Mouse (Mus musculus) hindbrain, embryonic 14.5 days (tissue): ENCODE measurements at regions not wholly inside any gene's neighbourhood (a gene's known extent, or its start where the extent isn't known, plus 50 kb on each side); places are given as distances from the start of the nearest gene placed in this dataset.

ENCODE experiments used
- ATAC-seq: fragments of 200-750 bp; cut with Nextera tagmentation; 2 replicates; pipeline ENCODE4 v1.8.0; 2017; ENCODE audit warnings: moderate number of reproducible peaks, mild to moderate bottlenecking, moderate TSS enrichment, moderate library complexity; ENCODE audit not compliant: low FRiP score
- DNase-seq: peaks from one replicate; pipeline ENCODE4 v3.0.0-alpha.2; 2015; ENCODE audit warnings: low spot score
- H3K27ac ChIP-seq: fragments of 300-500 bp; sonication (generic); 2 replicates; pipeline ENCODE4 v1.5.1; 2014; ENCODE audit warnings: mild to moderate bottlenecking, moderate library complexity
- H3K27me3 ChIP-seq: fragments of 300-500 bp; sonication (generic); 2 replicates; pipeline ENCODE4 v1.6.1; 2014; ENCODE audit warnings: mild to moderate bottlenecking, low read length, mixed read lengths; ENCODE audit not compliant: control insufficient read depth, insufficient read depth
- H3K36me3 ChIP-seq: fragments of 300-500 bp; sonication (generic); replicated peaks from 2 replicates; pipeline ENCODE4 v1.6.1; 2014; ENCODE audit not compliant: control insufficient read depth, insufficient read depth
- H3K4me1 ChIP-seq: fragments of 300-500 bp; sonication (generic); replicated peaks from 2 replicates; pipeline ENCODE4 v1.6.1; 2014; ENCODE audit warnings: antibody characterized with exemption, low read length, mixed read lengths; ENCODE audit not compliant: control insufficient read depth, insufficient read depth
- H3K4me2 ChIP-seq: fragments of 300-500 bp; sonication (generic); replicated peaks from 2 replicates; pipeline ENCODE4 v1.6.1; 2014; ENCODE audit warnings: mild to moderate bottlenecking, moderate library complexity
- H3K4me3 ChIP-seq: fragments of 300-500 bp; sonication (generic); replicated peaks from 2 replicates; pipeline ENCODE4 v1.5.1; 2014; ENCODE audit warnings: mild to moderate bottlenecking, low read length
- H3K9ac ChIP-seq: fragments of 300-500 bp; sonication (generic); 2 replicates; pipeline ENCODE4 v1.6.1; 2014
- H3K9me3 ChIP-seq: fragments of 300-500 bp; sonication (generic); 2 replicates; pipeline ENCODE4 v1.6.1; 2016; ENCODE audit warnings: low read length; ENCODE audit not compliant: control insufficient read depth
- WGBS: fragments of 180-500 bp; shearing (Covaris S2); extraction: QIAGEN DNeasy Blood & Tissue Kit; methylation state at CpG from one replicate; pipeline ENCODE4 v1.1.7; 2014; 5-methylcytosine and 5-hydroxymethylcytosine counted together

DNA sequence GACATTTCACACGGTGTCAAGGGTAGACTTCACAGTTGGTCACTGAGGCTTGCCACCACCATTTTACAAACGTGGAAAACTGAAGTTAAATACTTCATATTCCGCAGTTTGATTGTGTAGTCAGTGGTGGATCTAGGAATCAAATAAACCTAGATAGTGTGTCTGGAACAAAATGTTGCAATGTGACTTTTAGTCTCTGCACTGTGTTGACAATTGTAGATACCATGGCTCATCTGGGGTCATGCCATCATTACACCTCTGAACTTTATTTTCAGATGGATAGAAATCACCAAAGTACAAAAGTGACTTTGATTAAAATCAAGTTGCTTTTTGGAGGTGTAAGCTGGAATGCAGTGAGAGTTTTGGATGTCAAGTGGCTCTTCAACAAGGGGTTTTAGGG is 158.3 kb downstream of the Ascl1 start:
- DNase-seq: no peak
- 94% methylated on average over 3 of the region's 3 CpGs for WGBS
- Histone ChIP-seq H3K9ac (no peak overlapping the region), H3K36me3 (no peaks in the 10 kb centered on the region), H3K4me2 (no peak overlapping the region), H3K9me3 (peaks cover 7% of the 10 kb centered on the region; the same call in 1 of the 2 replicates), H3K4me1 (no peaks in the 10 kb centered on the region; the same call in 1 of the 2 replicates), H3K27ac (no peak overlapping the region), H3K27me3 (no peaks in the 10 kb centered on the region), H3K4me3 (no peak overlapping the region)
- no peak for ATAC-seq

DNA sequence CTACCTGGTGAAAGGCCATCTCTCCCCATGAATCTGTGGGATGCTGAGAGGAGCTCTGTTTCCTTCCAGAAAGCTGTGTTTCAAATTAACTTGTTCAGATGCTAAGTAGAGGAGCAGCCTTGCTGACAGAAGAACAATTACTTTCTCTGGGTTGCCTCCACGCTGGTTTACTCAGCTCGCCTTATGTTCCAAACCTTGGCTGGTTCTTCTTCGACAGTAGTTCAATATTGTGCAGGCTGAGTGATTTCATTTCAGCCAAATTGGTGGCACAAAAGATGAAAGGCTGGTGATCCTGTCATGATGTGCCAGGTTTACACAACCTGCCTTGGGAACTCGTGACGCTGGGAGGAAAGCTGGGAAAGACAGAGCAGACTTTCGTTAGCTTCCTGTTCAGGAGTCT is 160.1 kb downstream of the Ascl1 start:
- no peak; the same call in 1 of the 2 replicates for ATAC-seq
- no peak for DNase-seq
- WGBS: 32% methylated on average over 6 of the region's 6 CpGs

DNA sequence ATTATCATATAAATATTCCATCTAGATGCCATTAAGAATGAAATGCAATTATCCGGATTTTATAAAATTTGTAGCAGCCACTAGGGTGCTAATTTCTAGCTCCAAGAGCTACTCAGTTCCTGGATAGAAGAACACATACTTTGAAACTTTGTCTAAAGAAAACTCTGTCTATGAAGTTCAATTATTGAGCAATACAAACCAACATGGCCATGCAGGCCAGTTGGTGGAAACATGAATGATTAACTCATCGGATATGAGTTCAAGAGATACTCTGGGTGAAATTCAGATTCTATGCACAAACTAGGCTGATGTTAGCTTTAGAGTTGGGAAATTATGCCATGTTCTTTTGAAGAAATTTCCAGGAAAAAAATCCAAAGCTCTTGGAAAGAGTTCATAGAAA is 164.0 kb downstream of the Ascl1 start:
- H3K9me3 ChIP-seq: no peaks in the 10 kb centered on the region

More for the DNA sequence above, 160.1 kb downstream of the Ascl1 start:
- Histone ChIP-seq H3K9ac (no peak overlapping the region), H3K4me2 (no peak overlapping the region), H3K27ac (no peak overlapping the region), H3K4me3 (no peak overlapping the region), H3K36me3 (no peaks in the 10 kb centered on the region), H3K9me3 (peaks cover 7% of the 10 kb centered on the region; the same call in 1 of the 2 replicates), H3K27me3 (no peaks in the 10 kb centered on the region), H3K4me1 (no peaks in the 10 kb centered on the region; the same call in 1 of the 2 replicates)

DNA sequence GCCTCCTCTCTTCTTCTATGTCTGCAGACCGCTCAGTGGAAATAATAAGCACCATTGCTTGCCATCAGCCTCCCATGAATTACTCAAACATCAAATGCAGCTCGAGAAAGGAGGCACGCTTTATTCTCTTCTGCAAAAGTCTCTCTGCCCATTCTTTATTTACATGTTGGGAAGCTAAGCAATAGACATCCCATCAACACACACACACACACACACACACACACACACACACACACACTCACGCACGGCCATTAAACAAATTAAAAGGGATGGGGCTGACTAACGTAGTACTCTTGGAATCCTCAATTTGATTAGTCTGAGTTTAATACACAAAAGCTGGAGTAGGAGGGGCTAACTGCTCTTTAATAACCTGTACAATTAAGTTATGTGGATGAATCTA is 167.7 kb downstream of the Ascl1 start:
- no peak overlapping the region for H3K4me3 ChIP-seq
- ATAC-seq: peak; percentile 43; the same call in 1 of the 2 replicates
- no peaks in the 10 kb centered on the region for H3K9me3 ChIP-seq
- WGBS: 47% methylated on average over 6 of the region's 6 CpGs
- peak; percentile 26 for DNase-seq
- no peak overlapping the region for H3K9ac ChIP-seq
- no peaks in the 10 kb centered on the region for H3K4me1 ChIP-seq
- no peaks in the 10 kb centered on the region for H3K36me3 ChIP-seq
- 0 out of 2 replicates have a peak overlapping the region, but pooled peaks have one; percentile 21 for H3K27ac ChIP-seq
- no peak overlapping the region for H3K4me2 ChIP-seq
- H3K27me3 ChIP-seq: no peaks in the 10 kb centered on the region

More for the DNA sequence above, 164.0 kb downstream of the Ascl1 start:
- Histone ChIP-seq H3K4me2 (no peak overlapping the region), H3K27me3 (no peaks in the 10 kb centered on the region), H3K36me3 (no peaks in the 10 kb centered on the region), H3K27ac (no peak overlapping the region), H3K4me3 (no peak overlapping the region), H3K4me1 (no peaks in the 10 kb centered on the region; the same call in 1 of the 2 replicates), H3K9ac (no peak overlapping the region)
- 93% methylated on average over 2 of the region's 2 CpGs for WGBS
- no peak for DNase-seq
- ATAC-seq: no peak

DNA sequence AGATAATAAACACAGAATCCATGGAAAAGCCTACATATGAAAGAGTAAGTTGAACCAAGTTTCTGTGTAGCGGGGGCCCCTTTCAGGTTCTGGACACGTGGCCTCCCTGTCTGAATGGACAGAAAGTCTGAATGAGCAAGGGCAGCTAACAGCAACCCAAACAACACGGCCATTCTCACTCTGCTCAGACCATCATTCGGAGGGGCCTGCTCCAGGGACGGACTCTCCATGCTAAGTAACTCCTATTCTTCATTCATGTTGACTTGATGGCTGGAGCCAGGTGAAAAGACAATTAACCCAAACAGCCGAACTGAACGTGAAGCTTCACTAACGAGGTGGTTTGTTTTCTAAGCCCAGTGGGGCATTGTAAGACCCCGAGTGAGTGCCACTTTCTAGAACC is 168.3 kb downstream of the Ascl1 start:
- no peaks in the 10 kb centered on the region for H3K36me3 ChIP-seq
- no peaks in the 10 kb centered on the region for H3K4me1 ChIP-seq
- peak; percentile 24 for DNase-seq
- no peak overlapping the region for H3K4me2 ChIP-seq
- WGBS: 47% methylated on average over 9 of the region's 9 CpGs
- no peak overlapping the region for H3K27ac ChIP-seq
- H3K9me3 ChIP-seq: no peaks in the 10 kb centered on the region
- peak; percentile 66; the same call in 1 of the 2 replicates for ATAC-seq
- H3K9ac ChIP-seq: no peak overlapping the region
- H3K27me3 ChIP-seq: no peaks in the 10 kb centered on the region
- H3K4me3 ChIP-seq: no peak overlapping the region

DNA sequence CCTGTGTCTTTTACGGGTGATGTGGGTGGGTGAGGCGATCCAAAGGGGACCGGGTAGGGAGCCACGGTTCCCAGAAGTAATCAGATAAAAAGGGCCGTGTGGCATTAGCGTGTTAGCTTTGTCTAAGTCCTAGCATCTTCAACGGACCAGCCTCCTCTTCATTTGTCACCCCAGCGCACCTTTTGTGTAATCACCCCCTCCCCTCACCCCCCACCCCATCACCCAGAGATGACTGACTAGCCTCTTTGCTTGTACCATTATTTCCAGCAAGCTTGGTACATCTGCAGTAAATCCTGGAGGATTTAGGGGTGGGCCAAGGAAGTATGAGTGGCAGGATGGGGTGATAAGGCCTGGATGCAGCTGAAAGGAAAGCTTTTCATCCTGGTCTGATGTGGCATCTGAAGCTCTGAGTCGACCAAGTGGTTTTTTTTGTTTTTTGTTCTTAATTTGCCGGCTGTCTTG is 183.8 kb downstream of the Ascl1 start:
- H3K4me1 ChIP-seq: no peaks in the 10 kb centered on the region
- ATAC-seq (no peak; the same call in 1 of the 2 replicates), DNase-seq (no peak)
- no peaks in the 10 kb centered on the region for H3K27me3 ChIP-seq
- H3K9me3 ChIP-seq: peaks cover 18% of the 10 kb centered on the region
- WGBS: 17% methylated on average over 10 of the region's 10 CpGs
- peak overlapping the region; percentile 9; the same call in 1 of the 2 replicates for H3K27ac ChIP-seq
- H3K36me3 ChIP-seq: no peaks in the 10 kb centered on the region
- no peak overlapping the region; the same call in 1 of the 2 replicates for H3K9ac ChIP-seq
- H3K4me3 ChIP-seq: no peak overlapping the region
- H3K4me2 ChIP-seq: peak overlapping the region; percentile 8; the same call in 1 of the 2 replicates

DNA sequence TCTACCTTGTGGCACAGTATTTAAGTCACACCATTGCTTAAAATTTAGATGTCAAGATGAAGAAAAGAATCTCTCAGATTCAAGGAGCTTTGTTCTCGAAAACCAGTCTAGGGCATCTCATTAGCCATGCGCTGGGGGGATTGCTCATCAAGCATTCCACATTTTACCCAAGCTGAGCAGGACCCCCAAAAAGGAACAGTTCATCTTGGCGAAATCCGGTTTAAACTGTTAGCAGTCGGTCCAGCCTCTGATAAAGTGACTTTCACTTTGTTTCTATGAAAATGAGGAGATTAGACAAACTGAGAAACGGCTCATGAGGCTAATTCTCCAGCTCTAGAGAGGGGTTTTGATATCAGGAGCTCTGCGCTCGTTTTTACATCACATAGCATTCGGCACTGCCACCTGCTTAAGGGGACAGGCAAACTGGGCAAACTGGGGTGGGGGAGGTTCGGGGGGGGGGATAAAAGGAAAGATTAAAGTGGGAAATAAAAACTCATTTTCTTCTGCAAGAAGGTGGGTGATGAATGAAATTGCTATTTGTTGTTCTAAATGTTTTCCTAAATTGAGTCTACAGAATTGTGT is 184.6 kb downstream of the Ascl1 start:
- DNase-seq: no peak
- no peak overlapping the region for H3K4me2 ChIP-seq

DNA sequence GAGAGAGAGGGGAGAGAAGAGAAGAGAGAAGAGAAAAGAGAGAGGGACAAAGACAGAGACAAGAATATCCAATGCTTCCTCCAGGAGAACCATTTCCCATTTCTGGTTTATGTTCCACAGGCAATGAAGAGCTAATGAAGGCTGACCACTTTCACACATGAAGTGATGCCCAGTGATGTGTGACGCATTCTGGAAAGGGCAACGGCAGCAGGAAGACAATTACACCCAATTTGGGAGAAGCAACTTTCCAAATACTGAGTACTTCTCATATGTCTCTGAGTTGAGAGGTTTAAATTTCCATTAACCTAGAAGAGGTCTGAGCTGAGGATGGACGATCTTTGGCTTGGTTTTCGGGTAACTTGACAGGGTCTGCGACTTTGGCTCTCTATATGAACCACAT is 196.3 kb downstream of the Ascl1 start:
- Histone ChIP-seq H3K27ac (no peak overlapping the region), H3K4me1 (no peaks in the 10 kb centered on the region), H3K36me3 (no peaks in the 10 kb centered on the region), H3K4me2 (no peak overlapping the region), H3K9ac (no peak overlapping the region), H3K27me3 (no peaks in the 10 kb centered on the region), H3K9me3 (no peaks in the 10 kb centered on the region), H3K4me3 (no peak overlapping the region)
- no peak for DNase-seq
- 71% methylated on average over 5 of the region's 5 CpGs for WGBS
- no peak for ATAC-seq

More for the DNA sequence above, 184.6 kb downstream of the Ascl1 start:
- WGBS: 48% methylated on average over 10 of the region's 10 CpGs
- Histone ChIP-seq H3K27me3 (no peaks in the 10 kb centered on the region), H3K9me3 (peaks cover 18% of the 10 kb centered on the region), H3K4me3 (no peak overlapping the region), H3K9ac (no peak overlapping the region), H3K27ac (no peak overlapping the region), H3K4me1 (no peaks in the 10 kb centered on the region), H3K36me3 (no peaks in the 10 kb centered on the region)
- no peak for ATAC-seq

DNA sequence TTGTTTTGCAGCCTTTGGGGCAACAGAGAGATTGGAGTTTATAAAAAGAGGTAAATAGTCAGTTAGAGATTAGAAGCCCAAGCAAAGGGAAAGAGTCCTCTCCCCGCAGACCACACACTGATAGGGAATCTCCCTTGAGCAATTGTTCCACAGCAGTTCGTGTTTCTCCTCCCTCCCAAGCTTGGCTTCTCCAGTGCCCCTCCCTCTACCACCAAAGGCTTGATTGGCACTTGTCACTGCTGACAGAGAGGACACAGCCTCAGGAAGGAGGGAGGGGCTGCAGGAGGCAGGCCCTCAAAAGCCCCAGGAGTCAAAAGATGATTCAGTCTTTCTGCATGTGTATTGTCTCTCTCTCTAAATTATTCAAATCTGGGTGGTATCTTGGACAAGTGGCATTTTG is 200.1 kb downstream of the Ascl1 start:
- no peak overlapping the region for H3K4me3 ChIP-seq
- DNase-seq: no peak
- WGBS: 11% methylated on average over 2 of the region's 2 CpGs

More for the DNA sequence above, 200.1 kb downstream of the Ascl1 start:
- no peaks in the 10 kb centered on the region for H3K9me3 ChIP-seq
- H3K36me3 ChIP-seq: no peaks in the 10 kb centered on the region
- no peak for ATAC-seq
- no peak overlapping the region for H3K27ac ChIP-seq
- no peaks in the 10 kb centered on the region for H3K4me1 ChIP-seq
- no peak overlapping the region for H3K9ac ChIP-seq
- no peaks in the 10 kb centered on the region for H3K27me3 ChIP-seq
- no peak overlapping the region for H3K4me2 ChIP-seq
